Mouse (Mus musculus): ENCODE data around the gene Zfp609.

- TF ChIP-seq E2F4 (IDR thresholded peaks at IDR 0.05; ENCODE audit: insufficient read depth) (no peak), POLR2A (IDR thresholded peaks at IDR 0.05; ENCODE audit: insufficient read length, low read depth) (no peak), MAX (IDR thresholded peaks at IDR 0.05; ENCODE audit: low read depth) (no peak), USF1 (IDR thresholded peaks at IDR 0.05; ENCODE audit: low read depth) (no peak), POLR2AphosphoS2 (IDR thresholded peaks at IDR 0.05; ENCODE audit: insufficient read length, low read depth) (no peak), TCF3 (IDR thresholded peaks at IDR 0.05; ENCODE audit: insufficient read length, low read depth) (no peak), MYOG (IDR thresholded peaks at IDR 0.05; ENCODE audit: control insufficient read depth in 1 of 3, insufficient read depth in 1 of 3, insufficient read length in 2 of 3, low read depth in 2 of 3) (no peak), MYOD1 (IDR thresholded peaks at IDR 0.05; ENCODE audit: control insufficient read depth in 1 of 3, insufficient read length in 2 of 3, low read depth in 2 of 3) (no peak), TCF12 (IDR thresholded peaks at IDR 0.05; ENCODE audit: insufficient read depth, poor library complexity, severe bottlenecking) (no peak), SRF (IDR thresholded peaks at IDR 0.05; ENCODE audit: control insufficient read depth, insufficient read length, low read depth) (no peak), REST (IDR thresholded peaks at IDR 0.05; ENCODE audit: insufficient read depth, insufficient read length) (no peak), CEBPB (IDR thresholded peaks at IDR 0.05; ENCODE audit: insufficient read depth, poor library complexity, severe bottlenecking) (no peak)
These were observed 33.1 kb downstream of the Zfp609 start for GRCm38 (mm10) chr9:65794313-65794712.

Data from myocyte (in vitro differentiated cells).